Mouse (Mus musculus) embryonic facial prominence, embryonic 13.5 days (tissue): ENCODE data around the gene Vwa3b. TPM values are rescaled to one million over a fixed set of nuclear protein-coding genes. Genes with fewer than 3 reads are reported as not detected.

Experiments
- ATAC-seq: fragments of 200-750 bp; cut with Nextera tagmentation; 2 replicates; pipeline ENCODE4 v1.8.0; 2017; ENCODE audit warnings: low read depth; ENCODE audit not compliant: insufficient number of reproducible peaks, insufficient read depth, low FRiP score, low TSS enrichment
- H3K27ac ChIP-seq: fragments of 300-500 bp; sonication (generic); 2 replicates; pipeline ENCODE4 v1.5.1; 2015; ENCODE audit warnings: moderate library complexity, mild to moderate bottlenecking, inconsistent platforms
- H3K27me3 ChIP-seq: fragments of 300-500 bp; sonication (generic); 2 replicates; pipeline ENCODE4 v1.6.1; 2015; ENCODE audit warnings: mild to moderate bottlenecking, inconsistent platforms
- H3K36me3 ChIP-seq: fragments of 300-500 bp; sonication (generic); 2 replicates; pipeline ENCODE4 v1.6.1; 2015; ENCODE audit warnings: mild to moderate bottlenecking, inconsistent platforms
- H3K4me1 ChIP-seq: fragments of 300-500 bp; sonication (generic); 2 replicates; pipeline ENCODE4 v1.6.1; 2015; ENCODE audit warnings: inconsistent platforms
- H3K4me2 ChIP-seq: fragments of 300-500 bp; sonication (generic); 2 replicates; pipeline ENCODE4 v1.6.1; 2015; ENCODE audit warnings: moderate library complexity, mild to moderate bottlenecking, inconsistent platforms
- H3K4me3 ChIP-seq: fragments of 300-500 bp; sonication (generic); 2 replicates; pipeline ENCODE4 v1.5.1; 2015; ENCODE audit warnings: mild to moderate bottlenecking, inconsistent platforms
- H3K9ac ChIP-seq: fragments of 300-500 bp; sonication (generic); 2 replicates; pipeline ENCODE4 v1.6.1; 2015; ENCODE audit warnings: mild to moderate bottlenecking, inconsistent platforms
- H3K9me3 ChIP-seq: fragments of 300-500 bp; sonication (generic); 2 replicates; pipeline ENCODE4 v1.6.1; 2016; ENCODE audit warnings: inconsistent platforms
- WGBS: fragments of 180-500 bp; shearing (Covaris S2); methylation state at CpG from one replicate; pipeline ENCODE4 v1.1.7; 2015; ENCODE audit warnings: mixed read lengths; 5-methylcytosine and 5-hydroxymethylcytosine counted together
- polyA plus RNA-seq: library from polyadenylated mRNA; unstranded; fragments of >200 nt; fragmentation: Nextera tagmentation; extraction: Ambion mirVana; gene quantifications from 2 replicates; pipeline ENCODE4 v1.2.1, GENCODE M21; 2015

Gene Vwa3b
- polyA plus RNA-seq, 1 experiment from 2014 or later = 1.2 TPM

DNA sequence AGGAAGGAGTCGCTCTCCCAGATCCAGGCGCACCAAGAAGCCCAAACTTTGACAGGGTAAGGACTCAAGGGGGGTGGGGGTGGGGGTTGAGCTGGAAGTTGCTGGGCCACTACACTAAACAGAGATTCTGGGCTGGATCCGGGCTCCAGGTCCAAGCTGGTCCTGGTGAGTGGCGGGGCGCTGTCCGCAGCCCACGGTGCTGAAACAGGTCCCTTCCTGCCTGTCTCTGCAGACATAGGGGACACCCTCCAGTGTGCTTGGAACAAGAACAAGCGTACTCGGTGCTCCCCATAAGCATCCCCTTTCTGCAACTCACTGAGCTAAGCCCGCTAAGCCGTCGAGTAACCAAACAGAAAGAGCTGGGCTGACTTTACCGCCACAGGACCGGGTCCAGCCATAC, 192.0 kb downstream of the Vwa3b start:
- H3K4me3 ChIP-seq = no peak overlapping the region
- 4% methylated on average over 14 of the region's 14 CpGs for WGBS
- H3K27me3 ChIP-seq = peaks cover 8% of the 10 kb centered on the region
- ATAC-seq = no peak
- no peak overlapping the region for H3K27ac ChIP-seq
- no peak overlapping the region for H3K4me2 ChIP-seq
- H3K9me3 ChIP-seq = no peaks in the 10 kb centered on the region
- no peaks in the 10 kb centered on the region for H3K4me1 ChIP-seq
- no peak overlapping the region for H3K9ac ChIP-seq
- H3K36me3 ChIP-seq = no peaks in the 10 kb centered on the region

DNA sequence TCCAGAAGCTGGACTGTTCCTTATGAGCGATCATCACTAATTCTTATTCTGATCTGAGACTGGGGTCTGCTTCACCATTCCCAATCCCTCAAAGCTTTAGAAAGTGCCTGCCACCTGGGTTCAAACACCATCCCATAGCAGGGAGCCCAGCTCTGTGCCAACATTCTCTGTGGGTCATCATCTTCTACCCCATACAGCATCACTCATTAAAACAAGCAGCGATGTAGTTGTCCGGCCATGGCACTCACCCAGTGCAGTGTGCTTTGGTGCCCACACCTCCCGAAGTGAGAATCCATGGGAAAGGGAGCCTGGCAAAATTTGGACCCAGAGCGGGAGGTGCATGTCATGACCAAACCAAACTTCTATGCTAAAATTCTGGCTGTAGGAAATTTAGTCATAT, 193.2 kb downstream of the Vwa3b start:
- Histone ChIP-seq H3K36me3 (no peaks in the 10 kb centered on the region), H3K27ac (no peak overlapping the region), H3K27me3 (peaks cover 8% of the 10 kb centered on the region), H3K9me3 (no peaks in the 10 kb centered on the region), H3K4me1 (no peaks in the 10 kb centered on the region), H3K4me3 (no peak overlapping the region), H3K9ac (no peak overlapping the region), H3K4me2 (no peak overlapping the region)
- WGBS = 88% methylated on average over 5 of the region's 5 CpGs
- ATAC-seq = no peak

DNA sequence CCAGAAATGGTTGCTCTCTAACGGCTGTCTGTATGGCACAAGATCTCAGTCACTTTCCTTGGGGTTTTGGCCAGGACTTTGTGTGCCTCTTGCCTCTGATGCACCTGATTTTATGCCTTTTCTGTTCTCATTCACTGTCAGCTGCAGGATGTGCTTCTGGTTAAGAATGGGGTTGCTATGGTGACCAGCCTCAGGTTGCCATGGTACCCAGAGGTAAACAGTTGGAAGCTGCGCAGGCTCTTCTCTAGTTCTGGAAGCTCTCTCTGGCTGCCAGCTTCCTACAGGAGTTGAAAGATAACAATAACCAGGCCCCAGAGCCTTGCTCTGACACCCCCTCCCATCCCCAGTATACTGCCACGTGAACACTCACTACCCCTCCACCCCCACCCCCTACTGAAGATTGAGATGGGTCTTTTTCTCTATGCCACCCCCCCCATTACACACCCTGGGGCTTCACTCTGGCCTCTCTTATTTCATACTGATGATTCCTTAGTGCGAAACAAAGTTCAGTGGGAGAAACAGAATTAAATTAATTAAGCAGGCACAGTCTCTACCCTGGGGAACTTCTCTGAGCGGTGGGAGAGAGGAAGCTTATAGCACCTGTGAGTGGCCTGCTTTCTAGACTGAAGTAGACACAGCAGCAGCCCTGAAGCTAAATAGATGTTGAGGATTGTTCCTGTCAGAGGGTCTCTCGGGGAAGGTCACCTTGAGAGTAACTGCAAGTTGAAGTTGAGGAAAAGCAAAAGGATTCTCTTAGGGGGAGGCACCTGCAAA, 193.9 kb downstream of the Vwa3b start:
- Histone ChIP-seq H3K36me3 (no peaks in the 10 kb centered on the region), H3K4me2 (no peak overlapping the region), H3K4me1 (no peaks in the 10 kb centered on the region), H3K9ac (no peak overlapping the region), H3K27me3 (peaks cover 8% of the 10 kb centered on the region), H3K9me3 (no peaks in the 10 kb centered on the region), H3K4me3 (no peak overlapping the region), H3K27ac (no peak overlapping the region)
- WGBS = 40% methylated on average over 6 of the region's 6 CpGs
- no peak for ATAC-seq

DNA sequence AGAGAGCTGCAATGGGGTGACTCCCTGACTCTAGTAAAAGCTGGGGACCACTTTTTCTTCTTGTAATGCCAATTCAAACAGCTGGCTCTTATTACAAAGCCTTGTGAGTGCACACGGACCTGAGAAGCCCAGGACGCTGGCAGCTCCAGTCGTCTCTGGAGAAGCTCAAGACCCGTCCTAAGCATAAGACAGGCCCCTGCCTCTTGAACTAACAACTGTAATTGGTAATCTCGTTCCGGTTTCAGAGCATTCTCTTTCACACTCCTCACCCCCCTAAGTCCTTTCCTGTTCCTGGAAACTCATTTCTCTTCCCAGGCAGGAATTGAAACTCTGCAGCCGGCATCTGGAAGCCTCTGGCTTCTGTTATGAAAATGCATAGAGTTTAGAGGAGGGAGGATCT, 195.6 kb downstream of the Vwa3b start:
- Histone ChIP-seq H3K4me2 (no peak overlapping the region), H3K4me3 (no peak overlapping the region), H3K27me3 (peaks cover 8% of the 10 kb centered on the region), H3K36me3 (no peaks in the 10 kb centered on the region), H3K9me3 (no peaks in the 10 kb centered on the region), H3K9ac (no peak overlapping the region), H3K27ac (no peak overlapping the region), H3K4me1 (no peaks in the 10 kb centered on the region)
- WGBS = 49% methylated on average over 7 of the region's 7 CpGs
- no peak for ATAC-seq

DNA sequence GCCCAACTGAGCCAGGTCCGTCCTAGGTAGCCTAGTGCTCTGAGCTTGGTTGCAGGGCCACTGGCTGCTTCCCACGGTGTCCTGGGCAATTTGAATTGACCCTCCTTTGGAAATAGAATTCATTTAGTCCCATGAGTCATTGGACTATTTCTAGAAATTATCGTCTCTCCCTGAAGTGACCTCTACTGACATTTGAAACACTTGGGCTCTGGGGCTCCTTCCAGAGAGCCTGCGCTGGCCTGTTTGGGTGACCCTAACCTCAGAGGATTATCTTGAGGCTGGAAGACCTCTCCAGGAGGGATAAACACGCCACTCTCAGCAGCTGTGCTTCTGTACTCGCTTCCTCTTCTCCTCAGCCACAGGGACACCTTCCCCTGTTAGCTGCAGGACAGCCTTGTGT, 204.0 kb downstream of the Vwa3b start:
- H3K4me2 ChIP-seq = no peak overlapping the region
- peaks cover 7% of the 10 kb centered on the region for H3K27me3 ChIP-seq
- ATAC-seq = no peak
- WGBS = 66% methylated on average over 6 of the region's 6 CpGs
- H3K9me3 ChIP-seq = no peaks in the 10 kb centered on the region; the same call in 1 of the 2 replicates
- H3K4me1 ChIP-seq = peaks cover 14% of the 10 kb centered on the region
- no peak overlapping the region for H3K9ac ChIP-seq
- H3K4me3 ChIP-seq = no peak overlapping the region
- no peaks in the 10 kb centered on the region for H3K36me3 ChIP-seq
- no peak overlapping the region for H3K27ac ChIP-seq

DNA sequence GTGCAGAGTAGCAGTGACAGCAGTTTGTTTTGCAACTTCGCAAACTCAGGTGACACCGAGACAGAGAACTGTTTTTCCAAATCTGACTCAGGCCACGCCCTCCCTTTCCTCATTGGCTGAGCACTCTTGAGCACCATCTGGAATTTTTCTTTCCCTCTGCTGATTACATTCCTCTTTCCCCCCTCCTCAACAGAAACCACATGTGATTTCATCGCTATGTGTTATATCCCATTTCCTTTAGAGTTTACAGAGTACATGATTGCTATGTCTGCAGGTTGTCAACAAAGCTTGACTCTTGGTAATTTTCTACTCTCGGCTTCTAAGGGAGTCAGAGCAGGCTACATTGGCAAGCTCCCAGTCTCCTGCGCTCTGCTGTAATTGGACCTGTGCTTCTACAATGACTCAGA, 204.9 kb downstream of the Vwa3b start:
- peaks cover 7% of the 10 kb centered on the region for H3K27me3 ChIP-seq
- no peak overlapping the region for H3K4me3 ChIP-seq
- no peak overlapping the region for H3K27ac ChIP-seq
- peak overlapping the region; percentile 37 for H3K4me2 ChIP-seq
- H3K9me3 ChIP-seq = no peaks in the 10 kb centered on the region; the same call in 1 of the 2 replicates
- H3K9ac ChIP-seq = no peak overlapping the region
- peak; percentile 79 for ATAC-seq
- peaks cover 14% of the 10 kb centered on the region for H3K4me1 ChIP-seq
- 16% methylated on average over 6 of the region's 6 CpGs for WGBS
- H3K36me3 ChIP-seq = no peaks in the 10 kb centered on the region

Other genes starting within 250 kb of the Vwa3b start
- 15.8 and 17.8 TPM in 2 replicates for gene Tmem131, start 82.9 kb upstream of the Vwa3b start, polyA plus RNA-seq
- 0.14 TPM in 1 of 2 replicates, not detected in the other for gene Cnga3, start 187.8 kb downstream of the Vwa3b start, polyA plus RNA-seq